Mouse (Mus musculus): ENCODE results near the gene Serping1.

- TF ChIP-seq CTCF (IDR thresholded peaks at IDR 0.05; ENCODE audit: borderline replicate concordance, control insufficient read depth, extremely low read depth, insufficient read depth, low read length, poor library complexity) (no peak), POLR2A (IDR thresholded peaks at IDR 0.05; ENCODE audit: control insufficient read depth, extremely low read depth, insufficient read depth, low read length, poor library complexity) (no peak)
Measured at GRCm38 (mm10) chr2:84757026-84757682, 18.1 kb downstream of the Serping1 start.

All from thymus, adult 2 months (tissue).